In genomic region chr8:9975276-9975675, GRCm38 (mm10) we compare ENCODE assay signal across 7 mouse cellular contexts. TPM values are rescaled to one million over a fixed set of nuclear protein-coding genes. Genes with fewer than 3 reads are reported as not detected.
DNase-seq lines count a peak whose midpoint lies in the region; ATAC-seq and TF ChIP-seq lines count a peak whose summit lies in the region.

No protein-coding gene starts in this region.

- H3K27ac ChIP-seq in neural tube, embryonic 11.5 days (ENCODE audit: low read depth, low read length): no peak overlapping the region
- no peak overlapping the region for H3K27ac ChIP-seq in forebrain, embryonic 16.5 days (ENCODE audit: low read length)
- H3K27ac ChIP-seq in liver, postnatal 0 days (ENCODE audit: low read depth): peak overlapping the region; percentile 59; the same call in 1 of the 2 replicates

- H3K9ac ChIP-seq in neural tube, embryonic 11.5 days (ENCODE audit: low read length): no peak overlapping the region; the same call in 1 of the 2 replicates
- H3K9ac ChIP-seq in forebrain, embryonic 16.5 days (replicated peaks; ENCODE audit: low read depth, low read length): peak overlapping the region; percentile 17; the same call in 1 of the 2 replicates
- peak overlapping the region; percentile 70 for H3K9ac ChIP-seq in liver, postnatal 0 days (replicated peaks)

- H3K27me3 ChIP-seq in neural tube, embryonic 11.5 days (ENCODE audit: control insufficient read depth, insufficient read depth, low read length): no peaks in the 10 kb centered on the region
- H3K27me3 ChIP-seq in forebrain, embryonic 16.5 days (replicated peaks; ENCODE audit: control insufficient read depth, insufficient read depth, low read length): no peaks in the 10 kb centered on the region
- H3K27me3 ChIP-seq in liver, postnatal 0 days (ENCODE audit: insufficient read depth, low read length): no peaks in the 10 kb centered on the region

- TF ChIP-seq CTCF in liver, postnatal 0 days (IDR thresholded peaks at IDR 0.05; ENCODE audit: low read depth): no peak

- peak overlapping the region; percentile 53 for H3K4me3 ChIP-seq in neural tube, embryonic 11.5 days (ENCODE audit: low read depth, low read length)
- H3K4me3 ChIP-seq in forebrain, embryonic 16.5 days (replicated peaks; ENCODE audit: low read length): peak overlapping the region; percentile 51
- H3K4me3 ChIP-seq in liver, postnatal 0 days (ENCODE audit: low read depth, low read length): peak overlapping the region; percentile 71

- no peak for DNase-seq in neural tube, embryonic 11.5 days (ENCODE audit: low spot score)
- DNase-seq in neural tube, embryonic 10.5 days (ENCODE audit: extremely low spot score, low spot score): no peak
- DNase-seq in liver, postnatal 0 days: no peak
- DNase-seq in thymus, postnatal 4 days: peak; percentile 46
- no peak for DNase-seq in MN1 (ENCODE audit: low spot score)
- no peak for DNase-seq in cerebellum, postnatal 14 days

- WGBS in neural tube, embryonic 11.5 days: 53% methylated on average over 5 of the region's 5 CpGs
- 51% methylated on average over 5 of the region's 5 CpGs for WGBS in forebrain, embryonic 16.5 days
- WGBS in liver, postnatal 0 days (ENCODE audit: insufficient replicate concordance): 28% methylated on average over 5 of the region's 5 CpGs

- H3K36me3 ChIP-seq in neural tube, embryonic 11.5 days (ENCODE audit: control insufficient read depth, insufficient read depth, low read length): peaks cover 8% of the 10 kb centered on the region
- H3K36me3 ChIP-seq in forebrain, embryonic 16.5 days (ENCODE audit: control insufficient read depth, insufficient read depth): peaks cover 19% of the 10 kb centered on the region
- peaks cover 16% of the 10 kb centered on the region for H3K36me3 ChIP-seq in liver, postnatal 0 days (replicated peaks; ENCODE audit: insufficient read depth, low read length)

- H3K4me2 ChIP-seq in neural tube, embryonic 11.5 days (ENCODE audit: low read depth): peak overlapping the region; percentile 48
- H3K4me2 ChIP-seq in forebrain, embryonic 16.5 days (ENCODE audit: low read length): peak overlapping the region; percentile 67
- peak overlapping the region; percentile 91 for H3K4me2 ChIP-seq in liver, postnatal 0 days (ENCODE audit: low read depth, low read length)

- H3K9me3 ChIP-seq in neural tube, embryonic 11.5 days (ENCODE audit: control insufficient read depth, low read length): no peaks in the 10 kb centered on the region
- no peaks in the 10 kb centered on the region for H3K9me3 ChIP-seq in forebrain, embryonic 16.5 days (ENCODE audit: control insufficient read depth, low read length)
- H3K9me3 ChIP-seq in liver, postnatal 0 days (ENCODE audit: low read length): no peaks in the 10 kb centered on the region

- TF ChIP-seq EP300 in liver, postnatal 0 days (IDR thresholded peaks at IDR 0.05; ENCODE audit: low read depth): peak; percentile 27; the same call in 1 of the 2 replicates

- peaks cover 20% of the 10 kb centered on the region for H3K4me1 ChIP-seq in neural tube, embryonic 11.5 days (ENCODE audit: control insufficient read depth, insufficient read depth, low read length)
- peaks cover 37% of the 10 kb centered on the region for H3K4me1 ChIP-seq in forebrain, embryonic 16.5 days (replicated peaks; ENCODE audit: control insufficient read depth, insufficient read depth, low read length)
- H3K4me1 ChIP-seq in liver, postnatal 0 days (ENCODE audit: insufficient read depth): peaks cover 17% of the 10 kb centered on the region

- no peak for ATAC-seq in neural tube, embryonic 11.5 days (ENCODE audit: insufficient read depth, low FRiP score, low TSS enrichment)
- no peak for ATAC-seq in forebrain, embryonic 16.5 days
- ATAC-seq in liver, postnatal 0 days: no peak

RNA-seq across cellular contexts. Expression of gene Lig4, which starts 2.2 kb away (rescaled TPM):
- polyA plus RNA-seq in neural tube, embryonic 11.5 days (2014; fragmentation: Nextera tagmentation; extraction: Ambion mirVana): 10.4 and 10.8 TPM in 2 replicates
- 11.0 and 11.7 TPM in 2 replicates for polyA plus RNA-seq in forebrain, embryonic 16.5 days (2015; fragmentation: Nextera tagmentation; extraction: Ambion mirVana)
- 1.2 and 1.3 TPM in 2 replicates for polyA plus RNA-seq in liver, postnatal 0 days (2015; fragmentation: Nextera tagmentation; extraction: Ambion mirVana)

RNA-seq across cellular contexts. Expression of gene Abhd13, which starts 2.2 kb away (rescaled TPM):
- polyA plus RNA-seq in neural tube, embryonic 11.5 days (2014; fragmentation: Nextera tagmentation; extraction: Ambion mirVana): 23.3 and 24.7 TPM in 2 replicates
- polyA plus RNA-seq in forebrain, embryonic 16.5 days (2015; fragmentation: Nextera tagmentation; extraction: Ambion mirVana): 15.2 and 18.3 TPM in 2 replicates
- 5.2 and 5.6 TPM in 2 replicates for polyA plus RNA-seq in liver, postnatal 0 days (2015; fragmentation: Nextera tagmentation; extraction: Ambion mirVana)

RNA-seq across cellular contexts. Expression of gene Tnfsf13b, which starts 31.0 kb away (rescaled TPM):
- polyA plus RNA-seq in neural tube, embryonic 11.5 days (2014; fragmentation: Nextera tagmentation; extraction: Ambion mirVana): 1.1 and 1.2 TPM in 2 replicates
- 0.43 TPM in 1 of 2 replicates, not detected in the other for polyA plus RNA-seq in forebrain, embryonic 16.5 days (2015; fragmentation: Nextera tagmentation; extraction: Ambion mirVana)
- polyA plus RNA-seq in liver, postnatal 0 days (2015; fragmentation: Nextera tagmentation; extraction: Ambion mirVana): 0.58 and 0.69 TPM in 2 replicates
